Mouse (Mus musculus): ENCODE measurements at regions not wholly inside any gene's neighbourhood (a gene's known extent, or its start where the extent isn't known, plus 50 kb on each side); places are given as distances from the start of the nearest gene placed in this dataset.

DNA sequence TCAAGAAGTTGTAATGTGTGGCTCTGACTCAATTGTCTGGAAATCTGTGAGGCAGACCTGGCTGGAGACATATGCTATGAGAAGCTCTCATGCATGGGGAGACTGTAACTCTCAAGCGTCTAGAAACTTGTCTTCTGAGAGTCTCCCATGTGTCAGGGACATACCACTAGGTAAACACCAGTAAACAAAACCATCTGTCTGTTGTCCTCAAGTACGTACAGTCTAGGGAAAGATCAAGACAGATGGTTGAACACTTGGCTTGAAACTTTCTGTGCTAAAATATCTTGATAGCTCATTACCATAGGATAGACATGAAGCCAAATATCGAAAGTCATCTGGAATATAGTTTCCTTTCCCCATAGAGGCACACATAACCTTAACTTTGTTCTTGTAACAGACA lies 562.3 kb upstream of the Btbd3 start:
- H3K4me3 ChIP-seq (ENCODE audit: low read depth, low read length): no peak overlapping the region
- WGBS: 58% methylated on average over 3 of the region's 3 CpGs
- H3K4me1 ChIP-seq (replicated peaks; ENCODE audit: control insufficient read depth, insufficient read depth): no peaks in the 10 kb centered on the region
- no peak overlapping the region for H3K9ac ChIP-seq (ENCODE audit: low read length)
- no peak for ATAC-seq (ENCODE audit: low FRiP score, low TSS enrichment)
- no peaks in the 10 kb centered on the region for H3K9me3 ChIP-seq (ENCODE audit: control insufficient read depth, low read length)
- TF ChIP-seq EP300 (optimal IDR thresholded peaks at IDR 0.05) (no peak), CTCF (IDR thresholded peaks at IDR 0.05; ENCODE audit: low read depth) (no peak)
- no peak for DNase-seq (ENCODE audit: low spot score)
- H3K27me3 ChIP-seq (ENCODE audit: control insufficient read depth, insufficient read depth, low read length): no peaks in the 10 kb centered on the region
- H3K36me3 ChIP-seq (ENCODE audit: control insufficient read depth, insufficient read depth, low read length): no peaks in the 10 kb centered on the region
- H3K27ac ChIP-seq (replicated peaks): no peak overlapping the region
- no peak overlapping the region for H3K4me2 ChIP-seq (replicated peaks; ENCODE audit: low read depth)

DNA sequence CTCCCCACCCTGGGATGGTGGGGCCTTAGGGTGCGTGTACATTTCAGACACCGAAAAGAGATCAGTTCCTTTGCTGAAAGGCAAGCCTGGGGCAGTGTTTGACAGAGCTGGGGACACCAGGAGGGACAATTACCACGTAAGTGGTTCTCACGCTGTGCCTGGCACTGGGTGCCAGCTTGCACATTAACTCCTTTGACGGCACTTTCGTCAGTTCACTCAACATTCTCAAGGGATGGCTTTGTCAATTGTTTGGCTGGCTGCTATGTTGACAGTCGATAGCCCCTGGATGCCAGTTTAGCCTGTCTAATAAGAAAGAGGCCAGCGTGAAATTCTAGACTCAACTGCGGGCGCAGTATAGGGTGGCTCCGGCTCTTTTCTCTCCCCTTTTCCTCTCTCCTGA lies 569.2 kb upstream of the Btbd3 start:
- Histone ChIP-seq H3K27ac (replicated peaks) (no peak overlapping the region), H3K9me3 (ENCODE audit: control insufficient read depth, low read length) (no peaks in the 10 kb centered on the region), H3K4me2 (replicated peaks; ENCODE audit: low read depth) (no peak overlapping the region), H3K27me3 (ENCODE audit: control insufficient read depth, insufficient read depth, low read length) (no peaks in the 10 kb centered on the region), H3K4me3 (ENCODE audit: low read depth, low read length) (no peak overlapping the region), H3K9ac (ENCODE audit: low read length) (no peak overlapping the region), H3K4me1 (replicated peaks; ENCODE audit: control insufficient read depth, insufficient read depth) (no peaks in the 10 kb centered on the region), H3K36me3 (ENCODE audit: control insufficient read depth, insufficient read depth, low read length) (no peaks in the 10 kb centered on the region)
- TF ChIP-seq CTCF (IDR thresholded peaks at IDR 0.05; ENCODE audit: low read depth): no peak
- no peak for TF ChIP-seq EP300 (optimal IDR thresholded peaks at IDR 0.05)
- ATAC-seq (ENCODE audit: low FRiP score, low TSS enrichment): no peak
- DNase-seq (ENCODE audit: low spot score): no peak
- WGBS: 81% methylated on average over 11 of the region's 11 CpGs

DNA sequence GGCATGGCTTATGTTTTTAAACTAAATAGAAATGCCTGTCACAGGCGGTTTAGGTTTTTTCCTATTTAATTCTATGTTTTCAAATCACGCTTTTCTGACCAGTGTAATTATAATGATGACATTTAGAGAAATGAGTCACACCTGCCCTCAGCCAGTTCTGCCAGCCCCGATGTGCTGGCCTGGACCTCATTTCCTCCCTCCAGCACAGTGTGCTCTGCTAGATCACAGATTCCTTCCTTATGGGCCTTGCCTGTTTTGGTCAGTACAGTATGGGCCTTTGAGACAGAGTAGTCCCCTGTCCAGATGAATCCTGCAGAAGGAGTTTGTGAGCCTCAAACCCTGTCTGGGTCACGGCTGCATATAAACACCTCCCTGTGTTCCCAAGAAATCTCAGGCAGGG lies 569.6 kb upstream of the Btbd3 start:
- no peaks in the 10 kb centered on the region for H3K27me3 ChIP-seq (ENCODE audit: control insufficient read depth, insufficient read depth, low read length)
- H3K4me2 ChIP-seq (replicated peaks; ENCODE audit: low read depth): no peak overlapping the region
- no peaks in the 10 kb centered on the region for H3K36me3 ChIP-seq (ENCODE audit: control insufficient read depth, insufficient read depth, low read length)
- H3K9me3 ChIP-seq (ENCODE audit: control insufficient read depth, low read length): no peaks in the 10 kb centered on the region
- 52% methylated on average over 4 of the region's 4 CpGs for WGBS
- H3K9ac ChIP-seq (ENCODE audit: low read length): no peak overlapping the region
- H3K4me1 ChIP-seq (replicated peaks; ENCODE audit: control insufficient read depth, insufficient read depth): no peaks in the 10 kb centered on the region
- no peak for TF ChIP-seq EP300 (optimal IDR thresholded peaks at IDR 0.05)
- no peak for TF ChIP-seq CTCF (IDR thresholded peaks at IDR 0.05; ENCODE audit: low read depth)
- no peak overlapping the region for H3K4me3 ChIP-seq (ENCODE audit: low read depth, low read length)
- ATAC-seq (ENCODE audit: low FRiP score, low TSS enrichment): no peak
- DNase-seq (ENCODE audit: low spot score): no peak
- no peak overlapping the region for H3K27ac ChIP-seq (replicated peaks)

DNA sequence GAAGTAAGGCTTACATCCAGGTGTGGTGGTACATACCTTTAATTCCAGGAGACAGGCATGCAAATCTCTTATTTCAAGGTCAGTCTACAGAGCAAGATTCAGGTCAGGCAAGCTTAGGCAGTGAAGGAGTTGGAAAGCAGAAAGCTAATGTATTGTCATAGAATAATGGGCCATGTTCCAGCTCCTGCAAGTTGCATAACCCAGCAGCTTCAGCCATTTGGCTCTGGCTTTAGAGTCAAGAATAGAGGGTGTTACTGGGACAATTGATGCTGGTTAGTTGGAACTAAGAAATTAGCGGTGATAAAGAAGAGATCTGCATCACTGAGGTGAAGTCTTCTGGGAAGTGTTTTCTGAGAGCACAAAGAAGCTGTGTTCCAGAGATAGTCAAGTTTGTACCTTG lies 565.3 kb upstream of the Jag1 start:
- Histone ChIP-seq H3K4me2 (replicated peaks; ENCODE audit: low read depth) (no peak overlapping the region), H3K9me3 (ENCODE audit: control insufficient read depth, low read length) (no peaks in the 10 kb centered on the region), H3K27ac (replicated peaks) (no peak overlapping the region), H3K4me3 (ENCODE audit: low read depth, low read length) (no peak overlapping the region), H3K27me3 (ENCODE audit: control insufficient read depth, insufficient read depth, low read length) (no peaks in the 10 kb centered on the region), H3K36me3 (ENCODE audit: control insufficient read depth, insufficient read depth, low read length) (no peaks in the 10 kb centered on the region), H3K4me1 (replicated peaks; ENCODE audit: control insufficient read depth, insufficient read depth) (no peaks in the 10 kb centered on the region), H3K9ac (ENCODE audit: low read length) (no peak overlapping the region)
- TF ChIP-seq CTCF (IDR thresholded peaks at IDR 0.05; ENCODE audit: low read depth) (no peak), EP300 (optimal IDR thresholded peaks at IDR 0.05) (no peak)
- no peak for DNase-seq (ENCODE audit: low spot score)
- ATAC-seq (ENCODE audit: low FRiP score, low TSS enrichment): no peak
- WGBS: 95% methylated on average over 1 of the region's 1 CpGs

DNA sequence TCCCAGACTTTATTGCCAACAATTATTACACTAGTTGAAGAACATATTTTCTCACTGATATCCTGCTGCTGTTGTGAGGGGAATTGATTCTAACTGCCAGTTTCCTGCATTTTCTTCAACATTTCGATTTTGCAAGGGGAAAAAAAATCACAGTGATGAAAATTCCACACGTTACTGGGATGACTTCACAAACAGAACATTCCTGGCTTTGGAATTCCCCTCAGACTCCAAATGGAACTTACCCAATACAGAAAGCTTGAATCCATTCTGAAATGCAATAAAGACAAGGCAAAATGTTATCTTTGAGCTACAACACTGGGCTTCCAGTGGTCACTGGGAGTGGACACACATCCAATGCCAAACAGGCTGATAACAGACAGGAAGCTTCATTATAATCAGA lies 546.7 kb upstream of the Jag1 start:
- no peak overlapping the region for H3K27ac ChIP-seq (replicated peaks)
- H3K9ac ChIP-seq (ENCODE audit: low read length): no peak overlapping the region
- TF ChIP-seq CTCF (IDR thresholded peaks at IDR 0.05; ENCODE audit: low read depth) (no peak), EP300 (optimal IDR thresholded peaks at IDR 0.05) (no peak)
- no peaks in the 10 kb centered on the region for H3K27me3 ChIP-seq (ENCODE audit: control insufficient read depth, insufficient read depth, low read length)
- DNase-seq (ENCODE audit: low spot score) (no peak), ATAC-seq (ENCODE audit: low FRiP score, low TSS enrichment) (no peak)
- H3K4me1 ChIP-seq (replicated peaks; ENCODE audit: control insufficient read depth, insufficient read depth): no peaks in the 10 kb centered on the region
- no peak overlapping the region for H3K4me3 ChIP-seq (ENCODE audit: low read depth, low read length)
- no peaks in the 10 kb centered on the region for H3K9me3 ChIP-seq (ENCODE audit: control insufficient read depth, low read length)
- H3K4me2 ChIP-seq (replicated peaks; ENCODE audit: low read depth): no peak overlapping the region
- 32% methylated on average over 2 of the region's 2 CpGs for WGBS
- H3K36me3 ChIP-seq (ENCODE audit: control insufficient read depth, insufficient read depth, low read length): no peaks in the 10 kb centered on the region

DNA sequence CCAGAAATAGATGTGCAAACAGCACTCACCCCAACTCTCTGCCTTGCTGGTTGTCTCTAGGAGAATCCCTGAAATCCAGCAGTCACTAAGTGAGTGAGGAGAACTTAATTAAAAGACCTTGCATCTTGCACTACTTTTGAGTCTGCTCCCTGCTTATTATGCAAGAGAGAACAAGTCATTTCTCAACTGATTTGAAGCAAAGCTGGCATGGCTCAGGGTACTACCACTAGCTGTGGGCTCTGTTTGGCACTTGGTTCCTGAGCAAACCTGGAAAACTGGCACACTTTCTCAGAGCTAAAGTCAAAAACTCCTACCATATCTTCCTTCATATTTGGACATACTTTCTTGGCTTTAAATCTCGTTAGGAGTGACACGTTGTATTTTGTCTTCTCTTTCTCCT lies 545.8 kb upstream of the Jag1 start:
- no peak overlapping the region for H3K27ac ChIP-seq (replicated peaks)
- ATAC-seq (ENCODE audit: low FRiP score, low TSS enrichment) (no peak), DNase-seq (ENCODE audit: low spot score) (no peak)
- 78% methylated on average over 2 of the region's 2 CpGs for WGBS
- H3K36me3 ChIP-seq (ENCODE audit: control insufficient read depth, insufficient read depth, low read length): no peaks in the 10 kb centered on the region
- no peak overlapping the region for H3K9ac ChIP-seq (ENCODE audit: low read length)
- TF ChIP-seq EP300 (optimal IDR thresholded peaks at IDR 0.05) (no peak), CTCF (IDR thresholded peaks at IDR 0.05; ENCODE audit: low read depth) (no peak)
- no peak overlapping the region for H3K4me2 ChIP-seq (replicated peaks; ENCODE audit: low read depth)
- H3K27me3 ChIP-seq (ENCODE audit: control insufficient read depth, insufficient read depth, low read length): no peaks in the 10 kb centered on the region
- no peaks in the 10 kb centered on the region for H3K4me1 ChIP-seq (replicated peaks; ENCODE audit: control insufficient read depth, insufficient read depth)
- H3K9me3 ChIP-seq (ENCODE audit: control insufficient read depth, low read length): no peaks in the 10 kb centered on the region
- no peak overlapping the region for H3K4me3 ChIP-seq (ENCODE audit: low read depth, low read length)

All from stomach, postnatal 0 days (tissue).